Mouse (Mus musculus) right cerebral cortex, adult 18-20 months (tissue): ENCODE results near the gene Ssxb8.
"Not testable (repeated sequence)": the region's sequence is repeated elsewhere in the genome, so short reads cannot be mapped to it uniquely, and the experiment has no call there.

Source experiments
- DNase-seq: peaks from one replicate; pipeline ENCODE4 v3.0.0; 2022; ENCODE audit warnings: mixed read lengths

The Ssxb8 gene

DNA sequence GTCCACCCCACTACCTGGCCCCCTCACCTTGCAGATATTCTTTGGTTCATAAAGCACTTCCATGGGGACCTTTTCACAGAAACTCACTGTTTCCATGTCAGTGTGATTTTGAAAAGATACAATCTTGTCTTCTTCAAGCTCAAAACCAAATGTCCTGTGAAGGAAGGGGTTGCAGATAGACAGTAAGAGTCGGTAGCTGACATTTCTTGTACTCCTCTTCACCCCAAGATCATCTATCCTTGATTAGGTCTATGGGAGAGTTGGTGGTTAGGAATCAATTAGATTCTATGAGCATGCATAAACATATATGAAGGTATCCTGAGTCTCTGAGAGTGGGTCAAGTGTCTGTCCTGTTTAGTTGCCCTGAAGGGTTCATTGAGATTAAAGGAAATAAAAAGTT, at the start of gene Ssxb8:
Ssxb8 (minus strand) TSS at position 101 of the 400 bp plus-strand sequence.
- not testable (repeated sequence) for DNase-seq

DNA sequence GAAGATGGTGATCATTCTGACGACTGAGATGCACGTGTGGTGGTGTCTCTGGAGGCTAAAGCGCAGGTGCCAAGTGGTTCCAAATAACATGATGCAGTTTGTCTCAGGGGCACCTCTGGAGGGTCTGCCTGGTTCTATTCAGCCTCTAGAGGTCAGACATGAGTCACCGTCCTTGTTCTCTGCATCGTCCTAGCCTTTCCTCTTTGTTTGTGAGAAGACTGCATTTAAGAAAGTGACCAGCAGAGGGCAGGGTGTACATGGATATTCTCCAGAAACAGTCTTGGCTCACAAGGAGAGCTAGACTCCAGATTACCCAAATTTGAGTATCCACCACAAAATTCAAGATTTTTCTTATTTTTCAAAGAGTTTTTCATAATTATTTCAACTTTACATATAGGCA, 42.3 kb upstream of the Ssxb8 start:
- peak; percentile 44 for DNase-seq

DNA sequence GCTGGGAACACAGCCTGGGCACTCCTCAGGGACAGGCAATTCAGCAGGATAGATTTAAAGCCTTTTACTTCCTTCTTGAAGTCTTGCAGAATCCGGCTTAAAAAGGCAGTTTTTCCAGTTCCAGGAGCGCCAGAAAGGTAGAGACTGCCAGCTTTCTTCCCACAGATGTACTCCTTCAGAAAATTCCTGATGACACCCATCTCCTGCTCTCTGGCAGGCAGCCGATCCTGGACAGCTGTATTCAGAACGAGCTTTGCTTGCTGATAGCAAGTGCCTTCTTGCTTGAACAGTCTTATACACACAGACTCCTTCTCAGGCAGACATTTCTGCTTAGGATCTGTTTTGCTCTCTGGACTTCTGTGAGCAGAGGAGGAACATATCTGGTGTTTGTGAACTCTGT, 27.6 kb downstream of the Ssxb8 start:
- peak; percentile 24 for DNase-seq
